8 mouse cellular contexts compared by ENCODE assay signal in the genomic region with DNA sequence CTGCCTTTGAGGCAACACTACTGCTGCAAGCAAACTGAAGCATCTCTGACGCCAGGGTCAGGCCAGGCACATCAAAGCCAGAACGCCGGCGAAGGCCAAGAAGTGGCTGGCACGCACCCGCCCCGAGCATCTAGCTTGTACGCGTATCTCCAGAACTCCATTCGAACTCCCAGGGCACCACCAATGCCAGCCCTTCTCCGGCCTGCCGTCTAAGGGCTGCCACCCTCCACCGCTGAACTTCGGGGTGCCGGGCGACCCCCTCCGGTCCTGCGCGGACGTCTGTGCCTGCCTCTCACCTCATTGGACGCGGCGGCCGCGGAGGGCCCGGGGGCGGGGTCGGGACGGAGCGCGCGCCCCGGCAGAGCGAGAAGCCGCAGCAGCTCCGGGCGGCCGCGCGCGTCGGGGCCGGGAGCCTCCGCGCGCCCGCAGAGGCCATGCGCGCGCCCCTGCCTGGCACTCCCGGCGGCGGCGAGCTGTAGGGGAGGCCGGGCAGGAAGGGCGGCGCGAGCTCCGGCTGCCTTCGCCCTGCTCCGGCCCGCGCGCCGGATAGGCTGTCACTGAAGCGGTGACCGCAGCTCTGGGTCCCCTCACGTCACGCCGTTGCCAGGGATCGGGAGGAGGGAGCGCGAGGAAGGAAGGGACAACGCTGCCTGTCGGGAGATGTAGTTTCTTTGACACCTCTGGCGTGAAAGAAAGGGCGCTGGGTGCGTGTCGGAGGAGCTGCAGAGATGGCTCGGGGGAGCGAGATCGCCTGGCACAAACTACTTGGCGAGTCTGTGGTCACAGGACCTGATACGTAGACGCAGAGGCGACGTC. TPM values are rescaled to one million over a fixed set of nuclear protein-coding genes. Genes with fewer than 3 reads are reported as not detected.
DNase-seq lines count a peak whose midpoint lies in the region; ATAC-seq and TF ChIP-seq lines count a peak whose summit lies in the region.

A gene (minus strand): TSS at position 596 of the 816 bp plus-strand sequence.

- TF ChIP-seq CTCF in gastrocnemius, adult 2 months (IDR thresholded peaks at IDR 0.05) = no peak
- TF ChIP-seq CTCF in hindbrain, postnatal 0 days (IDR thresholded peaks at IDR 0.05; ENCODE audit: low read depth) = no peak
- TF ChIP-seq CTCF in left cerebral cortex, adult 2 months (IDR thresholded peaks at IDR 0.05) = no peak

- H3K27ac ChIP-seq in gastrocnemius, adult 2 months = peak within 1 kb of the TSS; percentile 96
- H3K27ac ChIP-seq in hindbrain, postnatal 0 days = peak within 1 kb of the TSS; percentile 95
- H3K27ac ChIP-seq in left cerebral cortex, adult 2 months = peak within 1 kb of the TSS; percentile 89

- H3K27me3 ChIP-seq in hindbrain, postnatal 0 days (ENCODE audit: insufficient read depth, low read length) = no peaks in the 10 kb centered on the region

- peak; percentile 79 for ATAC-seq in common myeloid progenitor, adult 5-6 weeks (replicated peaks; ENCODE audit: low read depth, poor library complexity, severe bottlenecking)
- peak; percentile 97 for ATAC-seq in hindbrain, postnatal 0 days
- peak; percentile 78 for ATAC-seq in megakaryocyte, adult 5-6 weeks (ENCODE audit: poor library complexity, severe bottlenecking)

- no peaks in the 10 kb centered on the region for H3K9me3 ChIP-seq in hindbrain, postnatal 0 days (ENCODE audit: low read length)

- peak within 1 kb of the TSS; percentile 76 for H3K9ac ChIP-seq in hindbrain, postnatal 0 days (replicated peaks; ENCODE audit: low read length)

- intact Hi-C loops in gastrocnemius, adult 2 months (cut with DNase I) = no loop called here
- intact Hi-C loops in left cerebral cortex, adult 2 months (cut with DNase I) = loop anchor here (2.0 kb wide), 2 partner anchors 30 to 40 kb away; no protein-coding TSS in a partner anchor

- H3K4me1 ChIP-seq in hindbrain, postnatal 0 days (ENCODE audit: insufficient read depth, low read length) = peaks cover 15% of the 10 kb centered on the region

- peak within 1 kb of the TSS; percentile 89 for H3K4me3 ChIP-seq in gastrocnemius, adult 2 months
- peak within 1 kb of the TSS; percentile 62 for H3K4me3 ChIP-seq in hindbrain, postnatal 0 days (ENCODE audit: low read length)
- peak within 1 kb of the TSS; percentile 80 for H3K4me3 ChIP-seq in left cerebral cortex, adult 2 months

- under 1% methylated on average over 81 of the region's 87 CpGs for WGBS in hindbrain, postnatal 0 days

- H3K36me3 ChIP-seq in hindbrain, postnatal 0 days (ENCODE audit: insufficient read depth, low read length) = peaks cover 2% of the 10 kb centered on the region; the same call in 1 of the 2 replicates

- peak; percentile 95 for DNase-seq in ZHBTc4 (ENCODE audit: low read depth, low spot score)
- DNase-seq in gastrocnemius, adult 2 months = peak; percentile 96
- DNase-seq in hindbrain, postnatal 0 days (ENCODE audit: low spot score) = peak; percentile 96
- DNase-seq in left cerebral cortex, adult 2 months (ENCODE audit: extremely low spot score in 1 of 2, low spot score in 2 of 2) = peak; percentile 91
- peak; percentile 91 to 94 for DNase-seq in right cerebral cortex, adult 2 months (ENCODE audit: low spot score in 2 of 2)
- peak; percentile 88 for DNase-seq in urinary bladder, postnatal 14 days (ENCODE audit: low spot score)

- peak within 1 kb of the TSS; percentile 90 for H3K4me2 ChIP-seq in hindbrain, postnatal 0 days (ENCODE audit: low read depth, low read length)

RNA-seq across cellular contexts. Expression of the gene that starts here (rescaled TPM):
- total RNA-seq in common myeloid progenitor, adult 5-6 weeks (2017) = 6.4 and 11.8 TPM in 2 replicates
- 100 to 1,000 TPM; 447 to 542 TPM for total RNA-seq in gastrocnemius, adult 2 months (2021)
- total RNA-seq in hindbrain, postnatal 0 days (2014; rRNA removed) = 26.9 and 42.1 TPM in 2 replicates
- 50.8 and 52.1 TPM in 2 replicates for polyA plus RNA-seq in hindbrain, postnatal 0 days (2015; fragmentation: Nextera tagmentation; extraction: Ambion mirVana)
- 10 to 100 TPM; 53.0 to 54.6 TPM for total RNA-seq in left cerebral cortex, adult 2 months (2021)
- 22.6 and 24.4 TPM in 2 replicates for total RNA-seq in megakaryocyte, adult 5-6 weeks (2015)
- total RNA-seq in megakaryocyte, adult 5-6 weeks (2017) = 14.1 and 19.2 TPM in 2 replicates

Comparison
In these comparisons a context has a peak if more than half of its experiments do, and no peak if none do; other contexts are left out.
1. Peak in every context shown above with its lines: DNase-seq, ATAC-seq, H3K4me3 ChIP-seq and H3K27ac ChIP-seq.
2. RNA of the gene that starts here (total RNA-seq): 447 to 542 TPM in gastrocnemius, adult 2 months; 53.0 to 54.6 TPM in left cerebral cortex, adult 2 months, 26.9 to 42.1 TPM in hindbrain, postnatal 0 days, 14.1 to 24.4 TPM in megakaryocyte, adult 5-6 weeks and 6.4 to 11.8 TPM in common myeloid progenitor, adult 5-6 weeks; every median in the first group is over 4 times any median in the second.